Mouse (Mus musculus) liver, embryonic 13.5 days (tissue): ENCODE measurements around the gene Ndufa11. TPM values are rescaled to one million over a fixed set of nuclear protein-coding genes. Genes with fewer than 3 reads are reported as not detected.

Source experiments
- ATAC-seq: fragments of 200-750 bp; cut with Nextera tagmentation; 2 replicates; pipeline ENCODE4 v1.8.0; 2017; ENCODE audit warnings: low read depth, mild to moderate bottlenecking, moderate number of reproducible peaks, moderate library complexity
- DNase-seq: peaks from one replicate; pipeline ENCODE4 v3.0.0; 2022
- H3K27ac ChIP-seq: fragments of 300-500 bp; sonication (generic); 2 replicates; pipeline ENCODE4 v1.5.1; 2015; ENCODE audit warnings: moderate library complexity, mild to moderate bottlenecking, inconsistent platforms
- H3K27me3 ChIP-seq: fragments of 300-500 bp; sonication (generic); 2 replicates; pipeline ENCODE4 v1.6.1; 2015; ENCODE audit warnings: mild to moderate bottlenecking, inconsistent platforms
- H3K36me3 ChIP-seq: fragments of 300-500 bp; sonication (generic); 2 replicates; pipeline ENCODE4 v1.6.1; 2015; ENCODE audit warnings: mild to moderate bottlenecking, inconsistent platforms
- H3K4me1 ChIP-seq: fragments of 300-500 bp; sonication (generic); replicated peaks from 2 replicates; pipeline ENCODE4 v1.6.1; 2015; ENCODE audit warnings: inconsistent platforms
- H3K4me2 ChIP-seq: fragments of 300-500 bp; sonication (generic); 2 replicates; pipeline ENCODE4 v1.6.1; 2015; ENCODE audit warnings: inconsistent platforms, mild to moderate bottlenecking, moderate library complexity
- H3K4me3 ChIP-seq: fragments of 300-500 bp; sonication (generic); replicated peaks from 2 replicates; pipeline ENCODE4 v1.5.1; 2015; ENCODE audit warnings: mild to moderate bottlenecking, inconsistent platforms
- H3K9ac ChIP-seq: fragments of 300-500 bp; sonication (generic); 2 replicates; pipeline ENCODE4 v1.6.1; 2015; ENCODE audit warnings: mild to moderate bottlenecking, inconsistent platforms
- H3K9me3 ChIP-seq: fragments of 300-500 bp; sonication (generic); replicated peaks from 2 replicates; pipeline ENCODE4 v1.6.1; 2016; ENCODE audit warnings: inconsistent platforms
- WGBS: fragments of 180-500 bp; shearing (Covaris S2); methylation state at CpG from one replicate; pipeline ENCODE4 v1.1.7; 2015; ENCODE audit not compliant: insufficient replicate concordance; 5-methylcytosine and 5-hydroxymethylcytosine counted together
- polyA plus RNA-seq: library from polyadenylated mRNA; unstranded; fragments of >200 nt; fragmentation: Nextera tagmentation; extraction: Ambion mirVana; gene quantifications from 2 replicates; pipeline ENCODE4 v1.2.1, GENCODE M21; 2015

Gene Ndufa11
- polyA plus RNA-seq: 229 and 268 TPM in 2 replicates

DNA sequence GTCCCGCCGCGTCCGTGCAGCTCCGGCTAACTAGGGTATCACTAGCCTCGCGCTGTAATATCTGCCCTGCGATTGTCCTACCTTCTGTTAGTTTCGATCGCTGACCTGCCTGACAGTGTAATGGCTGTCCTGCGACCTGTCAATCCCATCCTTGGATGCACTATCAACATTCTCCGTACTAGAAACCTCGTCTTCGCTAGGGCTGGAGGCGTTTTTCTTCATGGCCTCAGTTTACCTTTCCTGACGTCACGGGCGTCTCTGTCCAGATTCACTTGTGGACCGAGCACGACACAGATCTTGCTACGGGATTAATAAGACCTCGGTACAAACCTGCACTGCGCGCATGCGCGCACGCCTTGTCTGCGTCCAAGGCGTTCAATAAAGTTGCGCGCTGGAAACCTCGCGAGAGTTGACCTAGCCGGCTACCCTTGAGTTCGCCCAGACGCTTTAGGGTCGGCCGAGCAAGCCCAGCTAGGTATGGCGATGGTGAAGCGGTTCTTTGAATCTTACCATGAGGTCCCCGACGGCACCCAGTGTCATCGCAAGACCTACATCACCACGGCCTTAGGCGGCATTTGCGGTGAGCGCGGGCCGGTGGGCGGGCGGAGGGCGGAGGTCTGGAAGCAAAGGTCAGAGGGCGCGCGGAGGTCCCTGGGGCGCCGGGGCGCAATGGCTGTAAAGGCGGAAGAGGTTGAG is at the start of gene Ndufa11, which contains the start of gene Vmac:
Gene Ndufa11, plus strand, starts transcription at position 405 of the 696 bp plus-strand sequence.
Gene Vmac, minus strand, starts transcription at position 660 of the 696 bp plus-strand sequence.
- ATAC-seq: peak; percentile 74
- peak; percentile 89 for DNase-seq
- Histone ChIP-seq H3K4me3 (peak within 1 kb of the TSS; percentile 87), H3K9me3 (no peaks in the 10 kb centered on the region), H3K36me3 (peaks cover 22% of the 10 kb centered on the region), H3K4me1 (peaks cover 40% of the 10 kb centered on the region), H3K4me2 (peak within 1 kb of the TSS; percentile 96), H3K27me3 (no peaks in the 10 kb centered on the region), H3K9ac (peak within 1 kb of the TSS; percentile 89), H3K27ac (peak within 1 kb of the TSS; percentile 85)
- under 1% methylated on average over 59 of the region's 59 CpGs for WGBS

DNA sequence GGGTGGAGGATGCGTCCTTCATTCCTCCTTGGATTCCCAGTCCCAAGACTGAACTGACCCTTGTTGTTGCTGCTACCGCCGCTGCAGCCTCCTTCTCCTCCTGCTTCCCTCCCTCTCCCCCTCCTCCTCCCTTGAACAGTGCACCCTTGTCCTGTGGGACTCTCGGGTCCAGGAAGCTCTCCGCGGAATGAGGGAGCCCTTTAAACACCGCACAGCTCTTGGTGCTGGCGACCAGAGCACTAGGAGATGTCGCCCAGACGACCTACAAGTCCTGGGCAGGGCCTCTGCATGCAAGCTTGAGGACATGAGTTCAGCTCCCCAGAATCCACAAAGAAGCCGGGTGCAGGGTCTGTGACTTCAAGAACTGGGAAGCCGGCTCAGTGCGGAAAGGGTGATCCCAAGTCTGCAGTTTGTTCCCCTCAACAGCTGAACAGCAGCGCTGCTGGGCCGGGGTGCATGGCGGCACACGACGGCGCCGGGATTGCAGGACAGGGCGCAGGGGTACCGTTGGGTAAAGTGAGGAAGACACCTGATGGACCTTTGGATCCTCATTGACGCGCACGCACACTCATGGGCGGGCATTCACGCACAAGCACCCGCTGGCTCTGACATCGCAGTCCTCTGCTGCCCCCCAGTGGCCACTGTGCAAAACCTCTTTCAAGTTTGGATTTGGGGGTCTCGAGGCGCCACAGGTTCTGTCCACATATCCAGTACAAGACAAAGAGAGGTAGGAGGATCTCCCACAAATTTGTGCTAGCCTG is 49.0 kb upstream of the Ndufa11 start:
- Histone ChIP-seq H3K4me2 (peak overlapping the region; percentile 70), H3K27ac (no peak overlapping the region), H3K9me3 (no peaks in the 10 kb centered on the region), H3K4me1 (peaks cover 28% of the 10 kb centered on the region), H3K27me3 (peaks cover 39% of the 10 kb centered on the region), H3K9ac (peak overlapping the region; percentile 49), H3K36me3 (no peaks in the 10 kb centered on the region), H3K4me3 (peak overlapping the region; percentile 47)
- 5% methylated on average over 31 of the region's 31 CpGs for WGBS
- DNase-seq (peak; percentile 67), ATAC-seq (no peak)

GRCm38 (mm10) chr17:56669766-56670165 is 47.8 kb upstream of the Ndufa11 start:
- Histone ChIP-seq H3K4me1 (peaks cover 38% of the 10 kb centered on the region), H3K4me2 (no peak overlapping the region), H3K9ac (no peak overlapping the region), H3K9me3 (no peaks in the 10 kb centered on the region), H3K36me3 (no peaks in the 10 kb centered on the region), H3K27ac (no peak overlapping the region), H3K4me3 (no peak overlapping the region), H3K27me3 (peaks cover 32% of the 10 kb centered on the region)
- 76% methylated on average over 8 of the region's 8 CpGs for WGBS
- DNase-seq (no peak), ATAC-seq (no peak)

- Histone ChIP-seq H3K4me1 (peaks cover 64% of the 10 kb centered on the region), H3K4me2 (peak within 1 kb of the TSS; percentile 86), H3K9me3 (no peaks in the 10 kb centered on the region), H3K27me3 (peaks cover 13% of the 10 kb centered on the region), H3K9ac (peak within 1 kb of the TSS; percentile 94), H3K4me3 (peak within 1 kb of the TSS; percentile 81), H3K27ac (peak within 1 kb of the TSS; percentile 93), H3K36me3 (peaks cover 32% of the 10 kb centered on the region)
- ATAC-seq (peak; percentile 93), DNase-seq (peak; percentile 100)
- 0% methylated on average over 53 of the region's 66 CpGs for WGBS
Observed at GRCm38 (mm10) chr17:56672941-56673646, 44.5 kb upstream of the Ndufa11 start, which contains the start of gene Ranbp3. TSS of gene Ranbp3 (plus strand) at chr17:56673294.

GRCm38 (mm10) chr17:56673647-56674416 is 43.7 kb upstream of the Ndufa11 start:
- DNase-seq (peak; percentile 23), ATAC-seq (peak; percentile 13)
- no peaks in the 10 kb centered on the region for H3K9me3 ChIP-seq
- H3K4me1 ChIP-seq: peaks cover 58% of the 10 kb centered on the region
- H3K27me3 ChIP-seq: peaks cover 6% of the 10 kb centered on the region
- peaks cover 39% of the 10 kb centered on the region for H3K36me3 ChIP-seq
- peak overlapping the region; percentile 82 for H3K27ac ChIP-seq
- under 1% methylated on average over 37 of the region's 37 CpGs for WGBS
- peak overlapping the region; percentile 86 for H3K4me2 ChIP-seq
- H3K4me3 ChIP-seq: peak overlapping the region; percentile 81
- peak overlapping the region; percentile 94 for H3K9ac ChIP-seq

DNA sequence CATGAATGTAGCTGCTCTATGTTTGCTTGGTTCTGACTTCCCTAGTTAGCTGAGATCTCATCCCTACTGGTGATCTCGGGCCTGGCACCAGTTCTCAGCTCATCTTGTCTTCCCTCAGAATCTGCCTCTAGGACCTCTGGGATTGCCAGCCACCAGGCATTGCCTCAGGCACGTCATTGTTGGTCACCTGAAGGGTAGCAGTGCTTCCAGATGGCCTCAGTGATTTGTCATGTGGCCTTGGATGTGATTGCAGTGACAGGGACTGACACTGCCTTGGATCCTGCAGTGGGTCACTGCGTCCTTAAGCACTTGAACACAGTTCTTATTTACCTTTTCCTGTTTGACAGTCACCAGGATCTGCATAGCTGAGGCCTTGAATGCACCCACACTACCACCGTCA is 35.8 kb upstream of the Ndufa11 start:
- Histone ChIP-seq H3K27me3 (no peaks in the 10 kb centered on the region), H3K36me3 (peaks cover 99% of the 10 kb centered on the region), H3K9ac (peak overlapping the region; percentile 51; the same call in 1 of the 2 replicates), H3K4me1 (peaks cover 88% of the 10 kb centered on the region), H3K4me3 (no peak overlapping the region), H3K27ac (peak overlapping the region; percentile 79; the same call in 1 of the 2 replicates), H3K4me2 (peak overlapping the region; percentile 44; the same call in 1 of the 2 replicates), H3K9me3 (no peaks in the 10 kb centered on the region)
- WGBS: 64% methylated on average over 4 of the region's 4 CpGs
- ATAC-seq (no peak), DNase-seq (no peak)

DNA sequence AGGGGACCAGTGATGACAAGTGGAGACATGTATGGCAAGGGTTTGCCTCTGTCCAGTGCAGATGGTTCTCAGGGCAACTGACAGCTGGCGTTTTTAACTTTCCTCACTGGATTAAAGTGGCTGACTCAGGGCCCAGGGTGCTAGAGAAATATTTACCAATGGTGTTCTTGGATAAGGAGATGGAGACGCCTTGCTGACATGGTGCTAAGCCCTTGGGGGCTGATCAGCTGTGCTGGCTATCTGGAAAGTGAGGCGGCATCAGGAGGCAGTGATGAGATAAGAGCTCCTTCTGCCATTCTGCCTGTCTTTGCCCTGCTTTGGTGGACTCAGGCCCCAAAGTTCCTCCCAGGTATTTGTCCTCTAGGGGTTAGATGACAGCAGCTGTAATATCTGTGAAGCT is 34.7 kb upstream of the Ndufa11 start:
- peaks cover 99% of the 10 kb centered on the region for H3K36me3 ChIP-seq

DNA sequence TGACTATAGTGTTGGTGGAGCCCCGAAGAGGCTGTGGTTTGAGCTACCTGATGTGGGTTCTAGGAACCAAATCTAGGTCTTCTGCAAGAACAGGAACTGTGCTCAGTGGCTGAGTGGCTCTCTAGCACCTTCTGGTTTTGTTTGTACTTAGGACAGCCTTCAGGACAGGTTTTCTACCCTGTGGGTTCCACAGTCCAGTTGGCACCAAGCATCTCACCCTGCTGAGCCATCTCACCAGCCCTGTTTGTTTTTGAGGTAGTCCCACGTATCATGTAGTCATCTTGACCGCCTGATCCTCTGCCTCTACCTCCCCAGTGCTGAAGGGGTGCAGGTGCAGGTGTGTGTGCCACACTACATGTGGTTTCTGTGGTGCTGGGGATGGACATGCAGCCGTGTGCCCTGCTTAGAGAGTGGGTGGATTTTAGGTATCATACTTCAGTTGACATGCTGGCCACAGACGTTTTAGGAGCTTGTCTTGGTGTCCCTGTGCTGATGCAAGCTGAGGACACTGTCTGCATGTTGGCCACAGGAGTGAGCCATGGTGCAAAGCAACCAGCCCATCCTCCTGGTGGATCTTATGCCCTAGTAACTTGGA is 33.9 kb upstream of the Ndufa11 start:
- Histone ChIP-seq H3K4me3 (no peak overlapping the region), H3K27ac (peak overlapping the region; percentile 79), H3K9ac (0 out of 2 replicates have a peak overlapping the region, but pooled peaks have one; percentile 51), H3K4me2 (peak overlapping the region; percentile 44), H3K4me1 (peaks cover 93% of the 10 kb centered on the region), H3K36me3 (peaks cover 99% of the 10 kb centered on the region), H3K27me3 (no peaks in the 10 kb centered on the region), H3K9me3 (no peaks in the 10 kb centered on the region)
- DNase-seq (no peak), ATAC-seq (no peak)
- 76% methylated on average over 5 of the region's 5 CpGs for WGBS

More for the DNA sequence above, 34.7 kb upstream of the Ndufa11 start:
- H3K27me3 ChIP-seq: no peaks in the 10 kb centered on the region
- peak overlapping the region; percentile 44 for H3K4me2 ChIP-seq
- ATAC-seq: peak; percentile 73
- no peak overlapping the region for H3K4me3 ChIP-seq
- 25% methylated on average over 3 of the region's 3 CpGs for WGBS
- peak overlapping the region; percentile 51 for H3K9ac ChIP-seq
- no peaks in the 10 kb centered on the region for H3K9me3 ChIP-seq
- H3K27ac ChIP-seq: peak overlapping the region; percentile 79
- peak; percentile 56 for DNase-seq
- H3K4me1 ChIP-seq: peaks cover 88% of the 10 kb centered on the region

DNA sequence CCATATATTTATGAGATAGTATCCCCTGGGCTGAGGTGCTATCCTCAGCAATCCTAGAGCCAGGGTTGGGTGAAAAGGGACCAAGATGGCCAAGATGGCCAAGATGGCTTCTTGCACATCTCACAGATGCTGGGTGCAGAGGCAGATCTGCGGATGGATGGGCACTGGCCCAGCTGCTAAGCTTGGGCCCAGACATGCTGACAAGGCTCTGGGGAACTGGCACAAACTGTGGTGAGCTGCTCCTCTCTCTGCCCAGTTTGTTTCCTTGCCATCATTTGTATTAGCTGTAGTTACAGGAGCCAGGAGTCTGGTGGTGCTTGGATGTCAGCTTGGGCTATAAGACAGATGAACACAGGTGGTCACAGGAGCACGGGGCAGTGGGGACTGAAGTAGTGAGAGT is 32.9 kb upstream of the Ndufa11 start:
- 78% methylated on average over 2 of the region's 2 CpGs for WGBS
- Histone ChIP-seq H3K27ac (no peak overlapping the region), H3K4me2 (no peak overlapping the region), H3K9ac (no peak overlapping the region), H3K36me3 (peaks cover 99% of the 10 kb centered on the region), H3K4me3 (no peak overlapping the region), H3K9me3 (no peaks in the 10 kb centered on the region), H3K27me3 (no peaks in the 10 kb centered on the region), H3K4me1 (peaks cover 96% of the 10 kb centered on the region)
- DNase-seq: no peak
- ATAC-seq: no peak

- Histone ChIP-seq H3K36me3 (peaks cover 99% of the 10 kb centered on the region), H3K9me3 (no peaks in the 10 kb centered on the region), H3K27ac (peak overlapping the region; percentile 88), H3K4me1 (peaks cover 76% of the 10 kb centered on the region), H3K27me3 (no peaks in the 10 kb centered on the region), H3K9ac (peak overlapping the region; percentile 51), H3K4me2 (peak overlapping the region; percentile 49; the same call in 1 of the 2 replicates), H3K4me3 (no peak overlapping the region)
- 76% methylated on average over 4 of the region's 4 CpGs for WGBS
- DNase-seq (no peak), ATAC-seq (no peak)
Observed at GRCm38 (mm10) chr17:56686801-56687200, 30.8 kb upstream of the Ndufa11 start.
